Mouse (Mus musculus) lung, embryonic 14.5 days (tissue): ENCODE data around the gene Bmp5. TPM values are rescaled to one million over a fixed set of nuclear protein-coding genes. Genes with fewer than 3 reads are reported as not detected.
A peak's percentile ranks its signal among the peaks of the same experiment; 100 is the strongest.
"Not testable (repeated sequence)": the region's sequence is repeated elsewhere in the genome, so short reads cannot be mapped to it uniquely, and the experiment has no call there.

Experiments used
- ATAC-seq: fragments of 200-750 bp; cut with Nextera tagmentation; 2 replicates; pipeline ENCODE4 v1.8.0; 2017; ENCODE audit warnings: mild to moderate bottlenecking, moderate TSS enrichment, moderate library complexity; ENCODE audit not compliant: insufficient read depth
- DNase-seq: peaks from one replicate; pipeline ENCODE4 v3.0.0-alpha.2; 2015
- H3K27ac ChIP-seq: fragments of 300-500 bp; sonication (generic); 2 replicates; pipeline ENCODE4 v1.5.1; 2014; ENCODE audit warnings: low read depth, mild to moderate bottlenecking, moderate library complexity
- H3K27me3 ChIP-seq: fragments of 300-500 bp; sonication (generic); 2 replicates; pipeline ENCODE4 v1.6.1; 2014; ENCODE audit warnings: low read length, control low read depth; ENCODE audit not compliant: insufficient read depth
- H3K36me3 ChIP-seq: fragments of 300-500 bp; sonication (generic); 2 replicates; pipeline ENCODE4 v1.6.1; 2014; ENCODE audit warnings: control low read depth; ENCODE audit not compliant: insufficient read depth
- H3K4me1 ChIP-seq: fragments of 300-500 bp; sonication (generic); 2 replicates; pipeline ENCODE4 v1.6.1; 2014; ENCODE audit warnings: antibody characterized with exemption, control low read depth; ENCODE audit not compliant: insufficient read depth
- H3K4me2 ChIP-seq: fragments of 300-500 bp; sonication (generic); 2 replicates; pipeline ENCODE4 v1.6.1; 2014; ENCODE audit warnings: mild to moderate bottlenecking
- H3K4me3 ChIP-seq: fragments of 300-500 bp; sonication (generic); 2 replicates; pipeline ENCODE4 v1.5.1; 2014; ENCODE audit warnings: low read depth, low read length
- H3K9ac ChIP-seq: fragments of 300-500 bp; sonication (generic); 2 replicates; pipeline ENCODE4 v1.6.1; 2014
- H3K9me3 ChIP-seq: fragments of 300-500 bp; sonication (generic); 2 replicates; pipeline ENCODE4 v1.6.1; 2016; ENCODE audit warnings: low read depth, low read length, control low read depth
- CTCF ChIP-seq: IDR thresholded peaks from 2 replicates; pipeline ENCODE4 v1.5.1; 2016; ENCODE audit warnings: antibody characterized with exemption, low read depth
- WGBS: fragments of 180-500 bp; shearing (Covaris S2); extraction: QIAGEN DNeasy Blood & Tissue Kit; methylation state at CpG from one replicate; pipeline ENCODE4 v1.1.7; 2014; 5-methylcytosine and 5-hydroxymethylcytosine counted together
- polyA plus RNA-seq: library from polyadenylated mRNA; unstranded; fragments of >200 nt; fragmentation: Nextera tagmentation; extraction: Ambion mirVana; gene quantifications from 2 replicates; pipeline ENCODE4 v1.2.1, GENCODE M21; 2014

Bmp5 gene
- polyA plus RNA-seq, 1 experiment from 2014 or later, result 37.6 TPM

DNA sequence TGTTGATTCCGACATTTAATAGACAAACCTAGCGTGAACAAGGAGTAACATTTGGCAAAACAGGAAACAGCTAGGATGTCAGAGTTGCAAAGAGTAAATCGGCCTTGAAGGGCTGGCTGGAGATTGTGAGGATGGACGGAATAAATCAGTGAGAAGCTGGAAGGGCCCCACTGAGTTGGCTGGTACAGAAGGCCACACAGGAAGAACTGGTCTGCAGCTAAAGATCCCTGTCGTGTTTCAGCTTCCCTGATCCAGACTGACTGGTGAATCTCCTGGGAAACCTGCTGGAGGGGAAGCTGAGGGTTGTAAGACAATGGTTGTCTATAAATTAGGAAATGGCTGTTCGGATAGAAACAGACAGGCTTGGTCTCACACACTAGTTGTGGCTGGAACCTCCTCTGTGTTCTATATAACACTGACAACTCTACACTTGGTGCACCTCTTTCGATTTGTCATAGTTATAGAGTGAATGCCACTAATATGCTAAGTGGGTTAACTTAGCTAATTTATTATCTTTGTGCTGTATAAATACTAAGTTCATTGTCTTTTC lies 14.8 kb downstream of the Bmp5 start:
- 67% methylated on average over 7 of the region's 7 CpGs for WGBS
- Histone ChIP-seq H3K27ac (no peak overlapping the region), H3K4me3 (no peak overlapping the region), H3K27me3 (no peaks in the 10 kb centered on the region), H3K9ac (no peak overlapping the region), H3K36me3 (no peaks in the 10 kb centered on the region), H3K9me3 (no peaks in the 10 kb centered on the region), H3K4me1 (no peaks in the 10 kb centered on the region), H3K4me2 (no peak overlapping the region)
- ATAC-seq (no peak), DNase-seq (no peak)
- TF ChIP-seq CTCF, result no peak

DNA sequence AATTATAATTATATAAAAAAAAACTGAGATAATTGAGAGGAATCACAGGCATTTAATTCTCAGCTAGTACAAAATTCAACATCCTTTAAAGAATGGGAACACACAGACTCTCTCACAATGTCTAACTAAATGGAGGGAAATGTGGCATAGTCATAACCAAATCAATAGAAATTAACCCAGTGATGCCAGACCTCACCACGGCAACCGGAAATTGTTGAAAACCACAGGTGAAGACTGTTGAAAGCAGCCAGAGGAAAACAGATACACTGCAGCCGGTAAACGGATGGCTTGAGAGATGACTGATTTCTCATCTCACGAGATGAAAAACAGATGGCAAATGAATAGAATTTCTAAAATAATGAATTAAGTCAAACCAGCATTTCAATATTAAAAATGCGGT lies 29.8 kb downstream of the Bmp5 start:
- DNase-seq (no peak), ATAC-seq (no peak)
- TF ChIP-seq CTCF, result no peak
- WGBS, result 75% methylated on average over 6 of the region's 6 CpGs
- Histone ChIP-seq H3K27me3 (no peaks in the 10 kb centered on the region), H3K4me2 (no peak overlapping the region), H3K9ac (no peak overlapping the region), H3K4me3 (no peak overlapping the region), H3K9me3 (no peaks in the 10 kb centered on the region), H3K36me3 (no peaks in the 10 kb centered on the region), H3K4me1 (peaks cover 3% of the 10 kb centered on the region; the same call in 1 of the 2 replicates), H3K27ac (no peak overlapping the region)

DNA sequence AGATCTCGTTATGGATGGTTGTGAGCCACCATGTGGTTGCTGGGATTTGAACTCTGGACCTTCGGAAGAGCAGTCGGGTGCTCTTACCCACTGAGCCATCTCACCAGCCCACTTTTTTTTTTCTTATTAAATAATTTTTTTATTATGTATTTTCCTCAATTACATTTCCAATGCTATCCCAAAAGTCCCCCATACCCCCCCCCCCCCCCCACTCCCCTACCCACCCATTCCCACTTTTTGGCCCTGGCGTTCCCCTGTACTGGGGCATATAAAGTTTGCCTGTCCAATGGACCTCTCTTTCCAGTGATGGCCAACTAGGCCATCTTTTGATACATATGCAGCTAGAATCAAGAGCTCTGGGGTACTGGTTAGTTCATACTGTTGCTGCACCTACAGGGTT lies 33.0 kb downstream of the Bmp5 start:
- H3K27me3 ChIP-seq, H3K4me1 ChIP-seq, H3K27ac ChIP-seq, H3K4me2 ChIP-seq, H3K36me3 ChIP-seq, ATAC-seq, H3K4me3 ChIP-seq, H3K9me3 ChIP-seq, H3K9ac ChIP-seq, DNase-seq: not testable (repeated sequence)
- WGBS, result 77% methylated on average over 3 of the region's 4 CpGs

DNA sequence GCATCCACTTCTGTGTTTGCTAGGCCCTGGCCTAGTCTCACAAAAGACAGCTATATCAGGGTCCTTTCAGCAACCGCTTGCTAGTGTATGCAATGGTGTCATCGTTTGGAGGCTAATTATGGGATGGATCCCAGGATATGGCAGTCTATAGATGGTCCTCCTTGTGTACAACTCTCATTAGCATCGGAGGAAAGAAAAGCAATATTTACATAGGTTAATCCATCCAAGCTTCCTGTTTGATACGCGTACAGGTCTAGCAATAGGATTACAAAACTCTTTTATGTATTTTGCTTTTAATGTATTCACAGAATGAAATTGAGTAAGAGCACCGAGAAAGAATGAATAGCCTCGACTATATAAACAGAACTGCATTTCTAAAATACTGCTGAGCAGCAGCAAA lies 33.5 kb downstream of the Bmp5 start:
- ATAC-seq, result no peak
- H3K4me1 ChIP-seq, result no peaks in the 10 kb centered on the region
- no peak overlapping the region for H3K4me3 ChIP-seq
- no peaks in the 10 kb centered on the region for H3K9me3 ChIP-seq
- no peaks in the 10 kb centered on the region for H3K27me3 ChIP-seq
- no peak for DNase-seq
- H3K4me2 ChIP-seq, result no peak overlapping the region
- no peak overlapping the region for H3K9ac ChIP-seq
- H3K36me3 ChIP-seq, result no peaks in the 10 kb centered on the region
- WGBS, result 76% methylated on average over 7 of the region's 7 CpGs
- no peak for TF ChIP-seq CTCF
- H3K27ac ChIP-seq, result no peak overlapping the region

DNA sequence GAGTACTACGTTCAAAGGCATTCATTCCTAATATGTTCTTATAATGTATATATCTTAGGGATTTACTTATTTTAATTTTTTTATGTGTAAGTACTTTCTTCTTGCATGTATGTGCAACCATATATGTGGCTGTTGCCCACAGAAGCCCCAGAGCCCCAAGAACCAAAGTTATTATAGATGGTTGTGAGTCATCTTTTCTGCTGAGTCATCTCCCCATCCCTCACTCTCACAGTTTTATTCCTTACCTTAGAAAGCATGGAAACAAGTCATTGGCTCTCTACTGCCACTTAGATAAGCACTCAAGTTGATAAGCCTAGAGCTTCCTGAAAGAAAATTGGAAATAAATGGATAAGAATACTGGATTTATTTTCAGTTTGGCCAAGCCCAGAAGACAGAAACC lies 40.0 kb downstream of the Bmp5 start:
- 68% methylated on average over 1 of the region's 1 CpGs for WGBS
- H3K9ac ChIP-seq, result no peak overlapping the region
- no peaks in the 10 kb centered on the region for H3K27me3 ChIP-seq
- ATAC-seq (no peak), DNase-seq (no peak)
- H3K9me3 ChIP-seq, result no peaks in the 10 kb centered on the region
- TF ChIP-seq CTCF, result no peak
- H3K4me3 ChIP-seq, result no peak overlapping the region
- 0 out of 2 replicates have a peak, but pooled peaks cover 6% of the 10 kb centered on the region for H3K4me1 ChIP-seq
- H3K36me3 ChIP-seq, result no peaks in the 10 kb centered on the region
- no peak overlapping the region for H3K4me2 ChIP-seq
- H3K27ac ChIP-seq, result no peak overlapping the region

DNA sequence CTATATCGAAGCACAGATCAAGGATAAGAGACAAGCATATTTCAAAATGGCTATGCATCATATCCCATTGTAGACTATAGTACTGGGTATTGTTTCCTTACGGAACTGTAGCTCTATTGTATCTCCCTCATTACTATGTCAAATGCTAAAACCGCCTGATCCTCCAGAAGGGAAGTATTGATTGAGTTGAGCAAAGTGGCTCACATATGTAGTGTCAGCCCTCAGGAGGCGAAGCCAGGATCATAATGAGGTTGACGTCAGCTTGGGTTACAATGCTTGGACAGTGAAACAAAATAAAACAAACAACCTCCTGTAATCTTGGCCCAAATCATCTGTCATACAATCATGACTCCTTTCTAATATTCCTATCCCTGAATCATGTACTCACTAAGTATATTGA lies 43.2 kb downstream of the Bmp5 start:
- no peaks in the 10 kb centered on the region for H3K27me3 ChIP-seq
- H3K36me3 ChIP-seq, result no peaks in the 10 kb centered on the region
- no peak overlapping the region for H3K4me3 ChIP-seq
- WGBS, result 84% methylated on average over 5 of the region's 5 CpGs
- H3K4me1 ChIP-seq, result 0 out of 2 replicates have a peak, but pooled peaks cover 6% of the 10 kb centered on the region
- no peak for DNase-seq
- no peak for TF ChIP-seq CTCF
- no peak overlapping the region for H3K27ac ChIP-seq
- no peak overlapping the region for H3K4me2 ChIP-seq
- H3K9me3 ChIP-seq, result no peaks in the 10 kb centered on the region
- no peak overlapping the region for H3K9ac ChIP-seq
- ATAC-seq, result no peak

DNA sequence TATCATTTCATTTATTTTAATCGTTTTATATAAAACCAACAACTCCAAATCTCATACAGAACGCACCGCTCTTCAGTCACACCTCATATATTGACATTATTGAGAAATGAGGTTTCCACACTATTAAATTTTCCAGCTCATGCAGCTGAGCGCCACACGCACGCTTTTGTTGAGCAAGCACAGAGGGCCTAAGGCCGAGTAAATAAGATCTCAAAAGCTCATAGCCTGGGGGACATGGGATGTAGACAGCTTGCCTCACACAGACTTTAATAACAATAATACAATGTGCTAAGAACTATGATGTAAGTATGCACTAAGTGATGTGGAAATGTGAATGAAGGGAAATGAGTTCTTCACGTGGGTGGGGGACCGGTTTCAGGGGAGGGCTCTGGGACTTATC lies 57.3 kb downstream of the Bmp5 start:
- Histone ChIP-seq H3K9me3 (no peaks in the 10 kb centered on the region), H3K9ac (no peak overlapping the region)

More for the DNA sequence above, 57.3 kb downstream of the Bmp5 start:
- Histone ChIP-seq H3K4me3 (no peak overlapping the region), H3K27me3 (no peaks in the 10 kb centered on the region), H3K4me2 (no peak overlapping the region), H3K4me1 (no peaks in the 10 kb centered on the region), H3K36me3 (peaks cover 6% of the 10 kb centered on the region; the same call in 1 of the 2 replicates), H3K27ac (no peak overlapping the region)
- no peak for TF ChIP-seq CTCF
- ATAC-seq (0 out of 2 replicates have a peak, but pooled peaks have one; percentile 63), DNase-seq (peak; percentile 45)
- WGBS, result 47% methylated on average over 9 of the region's 9 CpGs
